Mouse (Mus musculus): ENCODE results near the gene Dpy19l2.
"Not testable (repeated sequence)": the region's sequence is repeated elsewhere in the genome, so short reads cannot be mapped to it uniquely, and the experiment has no call there.

The Dpy19l2 gene

DNA sequence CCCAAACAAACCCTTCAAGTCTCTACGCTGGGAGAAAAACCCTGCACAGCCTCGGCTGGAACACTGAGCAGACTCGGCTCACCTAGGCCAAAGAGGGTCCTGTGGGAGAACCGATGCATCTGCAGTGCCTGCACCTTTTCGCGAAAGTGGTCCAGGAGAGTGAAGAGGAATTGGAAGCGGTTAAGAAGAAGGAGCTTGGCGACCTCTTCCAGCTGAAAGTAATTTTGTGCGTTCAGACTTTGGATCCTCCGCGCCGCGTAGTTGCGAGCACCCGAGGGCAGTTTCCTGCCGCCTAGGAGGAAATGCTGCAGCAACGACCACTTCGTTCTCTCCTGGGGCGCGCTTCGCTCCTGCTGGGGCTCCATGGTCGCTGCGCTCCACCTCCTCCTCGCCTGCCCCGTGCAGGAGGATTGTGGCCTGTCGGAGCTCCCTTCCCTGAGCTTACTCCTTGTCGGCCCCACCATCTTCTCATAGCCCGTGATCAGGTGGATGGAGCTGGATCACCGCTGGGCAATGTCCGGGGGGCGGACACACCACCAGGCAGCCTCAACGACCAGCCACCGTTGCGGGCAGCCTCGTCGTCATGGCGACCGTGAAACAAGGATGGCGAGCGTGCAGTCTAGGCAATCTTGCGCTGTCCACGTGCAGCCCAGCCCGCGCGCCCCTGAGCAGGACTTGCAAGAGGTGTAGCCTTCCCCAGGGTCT lies at the start of gene Dpy19l2:
Gene Dpy19l2 (minus strand): TSS at position 594 of the 705 bp plus-strand sequence.
- in situ Hi-C loops (cut with MboI; ENCODE audit: unreplicated experiment in 2 of 2): loop anchor here (10.0 to 25.0 kb wide), 4 partner anchors 339 to 891 kb away; no protein-coding TSS in a partner anchor

DNA sequence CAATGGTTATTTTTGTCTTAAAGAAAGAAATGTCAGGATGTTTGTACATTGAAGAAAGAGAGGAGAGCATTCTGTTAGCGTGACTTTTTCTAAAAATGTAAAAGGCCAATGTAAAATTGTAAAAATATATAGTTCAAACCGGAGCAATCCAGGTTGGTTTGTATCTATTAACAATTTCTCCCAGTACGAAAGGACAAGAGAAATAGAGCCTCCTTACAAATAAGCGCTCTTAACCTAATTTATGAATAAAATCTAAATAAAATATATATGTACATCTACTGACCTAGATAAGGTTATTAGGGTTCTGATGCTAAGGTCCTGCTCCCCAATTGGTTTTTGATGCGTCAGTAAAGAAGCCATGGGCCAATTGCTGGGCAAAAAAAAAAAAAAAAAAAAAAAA lies 48.9 kb upstream of the Dpy19l2 start:
- in situ Hi-C loops (cut with MboI; ENCODE audit: unreplicated experiment in 2 of 2): no loop called here

DNA sequence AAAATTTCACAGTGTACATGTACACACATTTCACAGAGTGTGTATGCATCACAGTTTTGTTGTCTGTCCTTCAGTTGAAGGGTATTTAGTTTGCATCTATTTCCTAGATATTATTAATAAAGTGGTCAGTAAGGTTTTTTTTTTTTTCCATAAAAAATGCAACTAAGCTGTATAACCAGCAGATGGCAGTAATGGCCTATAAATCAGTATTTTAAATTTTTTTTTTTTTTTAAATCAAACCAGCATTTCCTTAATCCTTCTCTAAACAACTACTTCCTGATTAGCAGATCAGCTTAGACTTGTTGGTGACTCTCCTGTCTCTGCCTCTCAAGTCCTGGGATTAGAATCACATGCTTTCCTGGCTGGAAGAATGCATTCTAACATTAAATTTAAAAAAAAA lies 5.2 kb upstream of the Dpy19l2 start:
- in situ Hi-C loops (cut with MboI; ENCODE audit: unreplicated experiment in 2 of 2): loop anchor here (5.0 to 10.0 kb wide), 2 partner anchors 344 to 891 kb away; no protein-coding TSS in a partner anchor

DNA sequence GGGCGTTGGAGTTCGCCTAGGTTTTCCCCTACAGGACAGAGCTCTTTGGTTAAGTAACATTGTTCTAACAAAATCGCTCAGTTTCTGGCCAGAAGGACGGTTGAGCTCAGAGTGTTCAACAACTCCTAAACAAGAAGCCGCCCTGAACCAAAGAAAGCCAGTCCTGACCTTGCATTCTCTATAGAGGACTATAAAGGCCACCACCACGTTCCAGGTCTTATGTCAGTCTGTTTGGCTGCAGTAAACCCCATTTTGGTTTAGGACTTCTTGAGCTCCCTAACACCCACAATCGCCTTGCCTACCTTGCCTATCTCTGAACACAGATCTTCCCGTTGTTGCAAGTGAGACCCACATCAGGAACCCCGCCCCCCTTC lies 299 bp upstream of the Dpy19l2 start:
- in situ Hi-C loops (cut with MboI; ENCODE audit: unreplicated experiment in 2 of 2): loop anchor here (10.0 to 25.0 kb wide), 4 partner anchors 338 to 891 kb away; no protein-coding TSS in a partner anchor

GRCm38 (mm10) chr9:24637341-24637740 lies 58.8 kb downstream of the Dpy19l2 start:
- in situ Hi-C loops (cut with MboI; ENCODE audit: unreplicated experiment in 2 of 2): not testable (repeated sequence)

GRCm38 (mm10) chr9:24624896-24625295 lies 71.2 kb downstream of the Dpy19l2 start, which contains the start of gene Cypt4:
Gene Cypt4, plus strand, starts transcription at chr9:24625196.
- in situ Hi-C loops (cut with MboI; ENCODE audit: unreplicated experiment in 2 of 2): no loop called here

GRCm38 (mm10) chr9:24538159-24538558 lies 157.9 kb downstream of the Dpy19l2 start:
- in situ Hi-C loops (cut with MboI; ENCODE audit: unreplicated experiment in 2 of 2): loop anchor here in 1 of 2 experiments (25.0 kb wide), 1 partner anchor 1049 kb away; no protein-coding TSS in a partner anchor

DNA sequence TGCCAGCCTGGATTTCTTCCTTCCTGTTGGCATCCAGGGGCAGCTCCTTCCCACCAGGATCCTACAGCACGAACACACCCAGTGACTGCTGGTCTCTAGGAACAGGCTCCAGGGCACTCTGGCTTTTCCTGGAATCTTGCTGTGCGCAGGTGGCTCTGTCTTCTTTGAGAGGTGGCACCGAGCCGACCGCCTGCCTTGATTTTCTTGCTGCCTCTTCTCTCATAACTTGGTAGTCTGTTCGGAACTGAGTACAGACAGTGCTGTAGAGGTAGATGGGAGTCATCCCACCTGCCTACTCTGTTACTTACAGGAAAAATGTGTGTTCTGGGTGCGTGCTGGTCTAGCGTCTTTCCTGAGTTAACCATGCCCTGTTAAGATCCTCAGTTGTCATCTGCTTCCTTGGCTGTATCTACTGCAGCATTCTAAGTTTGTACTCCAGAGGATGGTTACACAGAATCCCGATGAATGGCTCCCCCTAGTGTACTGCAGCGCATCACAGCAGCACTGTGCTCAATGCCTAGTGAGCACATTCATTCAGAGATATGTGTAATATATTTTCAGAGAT lies 179.4 kb downstream of the Dpy19l2 start:
- in situ Hi-C loops (cut with MboI; ENCODE audit: unreplicated experiment in 2 of 2): loop anchor here (5.0 to 25.0 kb wide), 4 partner anchors 399 to 1954 kb away; no protein-coding TSS in a partner anchor

GRCm38 (mm10) chr9:24514078-24514469 lies 182.0 kb downstream of the Dpy19l2 start:
- in situ Hi-C loops (cut with MboI; ENCODE audit: unreplicated experiment in 2 of 2): loop anchor here (25.0 kb wide), 1 partner anchor 1952 kb away; no protein-coding TSS in a partner anchor

GRCm38 (mm10) chr9:24513290-24514077 lies 182.6 kb downstream of the Dpy19l2 start:
- in situ Hi-C loops (cut with MboI; ENCODE audit: unreplicated experiment in 2 of 2): loop anchor here (25.0 kb wide), 1 partner anchor 1951 kb away; no protein-coding TSS in a partner anchor

- in situ Hi-C loops (cut with MboI; ENCODE audit: unreplicated experiment in 2 of 2): loop anchor here (25.0 kb wide), 1 partner anchor 1950 kb away; no protein-coding TSS in a partner anchor
Measured at GRCm38 (mm10) chr9:24512121-24512539, 184.0 kb downstream of the Dpy19l2 start.

DNA sequence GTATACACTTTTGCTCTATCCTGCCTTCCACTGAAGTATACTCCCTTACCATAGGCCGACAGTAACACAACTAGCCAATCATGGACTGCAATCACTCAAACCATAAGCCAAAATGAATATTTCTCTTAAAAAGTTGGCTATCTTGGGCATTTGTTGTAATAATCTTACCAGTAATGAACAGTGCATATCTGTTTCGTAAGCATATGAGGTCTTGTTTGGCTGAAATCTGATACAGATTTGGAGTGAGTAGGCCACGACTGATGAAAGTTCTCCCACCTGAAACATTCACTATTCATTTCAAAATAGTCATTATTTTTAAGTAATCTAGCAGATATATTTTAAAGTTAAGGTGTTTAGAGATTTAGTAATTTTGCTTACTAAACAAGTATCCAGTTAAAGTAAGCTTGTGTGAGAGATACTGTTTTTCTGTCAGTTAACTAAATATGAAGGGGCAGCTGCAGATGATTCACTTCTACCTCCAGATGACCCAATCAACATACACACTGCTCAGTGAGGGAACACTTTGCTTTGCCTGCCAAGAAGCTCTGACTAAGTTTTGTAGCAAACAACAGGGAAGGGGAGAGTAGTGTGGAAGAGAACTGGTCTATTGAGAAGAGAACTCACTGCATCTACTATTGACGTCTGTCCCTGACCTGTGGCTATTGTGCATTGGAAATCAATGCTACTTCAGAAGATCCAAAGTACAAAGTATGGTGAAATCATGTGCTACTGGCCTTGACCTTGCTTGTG lies 184.5 kb downstream of the Dpy19l2 start:
- in situ Hi-C loops (cut with MboI; ENCODE audit: unreplicated experiment in 2 of 2): loop anchor here (25.0 kb wide), 1 partner anchor 1949 kb away; no protein-coding TSS in a partner anchor

DNA sequence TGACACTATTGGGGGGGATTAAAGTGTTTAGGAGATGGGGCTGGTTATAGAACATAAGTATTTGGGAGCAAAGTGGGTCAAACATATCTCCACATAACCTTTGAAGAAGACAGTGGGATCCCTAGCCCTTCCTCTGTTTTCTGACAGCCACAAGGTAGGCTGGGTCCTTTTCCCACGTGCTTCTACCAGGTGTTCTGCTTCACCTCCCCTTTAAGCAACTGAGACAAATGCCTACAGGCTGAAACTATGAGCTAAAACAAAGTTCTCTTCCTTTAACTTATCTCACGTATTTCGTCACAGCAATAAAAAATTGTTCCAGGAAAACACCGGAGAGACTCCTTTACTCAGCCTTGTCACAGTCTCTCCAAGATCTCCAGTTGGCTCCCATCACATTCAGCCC lies 187.2 kb downstream of the Dpy19l2 start:
- in situ Hi-C loops (cut with MboI; ENCODE audit: unreplicated experiment in 2 of 2): loop anchor here (10.0 to 25.0 kb wide), 2 partner anchors 646 to 1947 kb away; partner anchors contain the start of gene Herpud2 (in 1 of the 2)

Data from v-Abl transformed pro-B cells (cell line).